Mouse (Mus musculus) T-helper 17 cell (primary cell): ENCODE measurements around the gene Cgas.

ENCODE experiments used
- in situ Hi-C, 2 experiments: fragments of 300-600 bp; cut with MboI, MseI; formaldehyde crosslinking; loops; 1 replicate in 1 of 2; 2 replicates in 1 of 2; pipeline ENCODE4 v1.15.1; 2025; ENCODE audit warnings: high pct_unique_total_duplicates in 2 of 2

Cgas gene

DNA sequence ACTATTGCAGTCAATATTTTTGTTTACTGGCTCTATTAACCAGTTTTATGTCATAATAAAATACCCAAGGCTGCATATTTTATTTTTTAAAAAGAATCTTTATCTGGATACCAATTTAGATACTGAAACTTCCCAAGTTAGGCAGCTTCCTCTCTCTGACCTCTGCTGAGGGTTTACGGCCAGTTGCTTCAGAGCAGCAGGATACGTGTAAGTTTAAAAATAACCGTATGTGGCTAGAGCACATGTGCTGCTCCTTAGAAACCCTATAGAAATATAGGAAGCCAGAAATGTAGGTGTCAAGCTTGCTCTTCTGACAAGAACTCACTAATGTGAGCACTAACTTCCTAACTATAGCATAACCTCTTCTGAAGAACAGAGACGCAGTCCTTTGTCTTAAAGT lies 20.3 kb upstream of the Cgas start:
- in situ Hi-C loops, result no loop called here

GRCm38 (mm10) chr9:78457026-78457425 lies 14.0 kb upstream of the Cgas start:
- in situ Hi-C loops, result no loop called here

GRCm38 (mm10) chr9:78451382-78451781 lies 8.3 kb upstream of the Cgas start:
- in situ Hi-C loops, result no loop called here

DNA sequence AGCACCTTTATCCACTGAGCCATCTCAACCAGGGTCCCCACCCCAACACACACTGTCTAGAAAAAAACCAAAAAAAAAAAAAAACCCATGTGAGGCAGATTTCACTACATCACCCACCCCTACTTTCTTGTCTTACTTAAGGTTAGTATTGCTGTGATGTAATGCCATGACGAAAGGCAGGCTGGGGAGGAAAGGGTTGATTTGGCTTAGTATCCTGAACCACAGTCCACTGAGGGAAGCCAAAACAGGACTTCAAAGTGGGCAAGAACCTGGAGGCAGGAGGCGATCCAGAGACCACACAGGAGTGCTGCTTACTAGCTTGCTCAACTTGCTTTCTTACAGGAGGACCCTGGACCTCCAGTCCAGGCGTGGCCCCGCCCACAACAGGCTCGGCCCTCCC lies 7.4 kb upstream of the Cgas start:
- in situ Hi-C loops, result no loop called here

DNA sequence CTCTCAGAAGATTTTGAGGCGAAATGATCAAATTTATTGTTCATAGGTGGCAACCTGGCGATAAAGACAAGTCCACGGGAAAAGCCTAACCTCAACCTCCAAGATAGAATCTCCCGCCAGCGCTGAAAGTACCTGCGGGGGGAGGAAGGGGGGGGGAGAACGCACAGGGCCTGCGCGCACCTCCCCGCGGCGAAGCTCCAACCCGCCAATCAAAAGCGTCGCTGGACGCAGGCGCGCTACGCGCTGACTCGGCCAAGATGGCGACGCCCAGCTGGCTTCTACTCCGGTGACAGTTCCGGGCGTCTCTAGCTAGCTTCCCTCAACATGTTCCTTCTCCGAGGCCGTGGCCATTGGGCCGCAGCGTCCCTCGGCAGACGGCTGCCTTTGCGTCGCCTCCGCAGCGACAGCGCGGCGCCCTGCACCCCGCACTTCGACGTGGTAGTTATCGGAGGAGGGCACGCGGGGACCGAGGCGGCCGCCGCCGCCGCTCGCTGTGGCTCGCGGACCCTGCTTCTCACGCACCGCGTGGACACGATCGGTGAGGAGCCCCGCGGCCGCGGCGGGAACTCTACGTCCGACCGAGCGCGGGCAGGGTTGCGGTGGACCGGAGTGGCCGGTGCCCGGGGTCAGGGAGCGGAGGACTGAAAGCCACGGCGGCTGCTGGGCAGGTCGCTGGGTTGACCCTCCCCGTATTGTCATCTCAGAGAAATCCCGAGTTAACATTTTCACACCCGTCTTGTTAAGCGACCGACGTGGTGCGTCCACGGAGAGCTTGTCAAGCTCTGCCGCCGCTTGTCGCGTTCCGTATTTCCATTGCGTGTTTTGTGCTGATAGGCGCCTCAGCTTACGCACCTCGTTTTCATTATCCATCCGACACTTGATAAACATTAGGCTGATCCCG lies 5.2 kb upstream of the Cgas start, which contains the start of the genes Mto1 and Gm17324:
Mto1 (plus strand) TSS at position 236 of the 901 bp plus-strand sequence.
Gm17324 (minus strand) TSS at position 814 of the 901 bp plus-strand sequence.
- in situ Hi-C loops, result no loop called here

- in situ Hi-C loops, result no loop called here
Observed at GRCm38 (mm10) chr9:78447606-78447972, 4.6 kb upstream of the Cgas start.

DNA sequence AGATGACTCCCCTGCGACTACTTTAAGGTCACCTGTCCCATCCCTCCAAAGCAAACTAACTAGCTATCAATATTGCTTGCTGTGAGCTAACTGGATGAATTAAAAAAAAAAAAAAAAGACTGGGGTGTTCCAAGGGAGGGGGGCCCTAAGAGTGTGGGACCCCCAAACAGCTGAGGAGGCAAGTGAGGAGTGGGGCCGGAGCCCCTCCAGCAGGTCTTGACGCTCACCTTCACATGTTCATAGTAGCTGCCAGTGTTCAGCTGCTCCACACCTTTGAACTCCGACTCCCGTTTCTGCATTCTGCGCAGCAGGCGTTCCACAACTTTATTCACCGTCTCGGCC lies 829 bp downstream of the Cgas start:
- in situ Hi-C loops, result no loop called here

DNA sequence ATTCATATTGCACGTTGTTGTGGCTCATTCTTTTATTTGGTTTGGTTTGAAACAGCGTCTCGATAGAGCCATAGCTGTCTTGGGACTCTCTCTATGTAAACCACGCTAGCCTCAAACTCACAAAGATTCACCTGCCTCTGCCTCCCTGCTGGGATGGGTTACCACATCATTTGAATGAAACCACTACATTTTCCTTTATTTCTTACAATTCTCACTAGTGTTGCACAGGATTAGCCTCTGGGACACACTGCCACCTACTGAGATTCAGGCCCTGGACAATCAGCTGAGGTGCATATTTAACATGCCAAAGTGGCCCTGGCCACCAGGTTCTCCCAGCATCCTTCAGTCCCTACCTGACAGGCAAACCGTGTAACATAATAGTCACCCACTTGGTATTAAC lies 3.6 kb downstream of the Cgas start:
- in situ Hi-C loops, result no loop called here

DNA sequence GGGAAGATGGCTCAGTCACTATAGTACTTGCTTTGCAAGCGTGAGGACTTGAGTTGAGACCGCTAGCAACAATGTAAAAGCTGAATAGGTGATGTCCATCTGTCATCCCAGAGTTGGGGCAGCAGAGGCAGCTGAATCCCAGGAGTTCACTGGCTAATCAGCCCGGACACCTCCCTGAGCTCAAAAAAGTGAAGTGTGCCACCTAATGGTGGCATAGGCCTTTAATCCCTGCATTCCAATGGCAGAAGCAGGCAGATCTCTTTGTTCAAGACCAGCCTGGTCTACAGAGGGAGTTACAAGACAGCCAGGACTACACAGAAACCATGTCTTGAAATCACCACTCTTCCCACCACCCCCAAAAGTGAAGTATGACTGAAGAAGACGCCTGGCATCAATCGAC lies 10.6 kb downstream of the Cgas start:
- in situ Hi-C loops, result no loop called here

DNA sequence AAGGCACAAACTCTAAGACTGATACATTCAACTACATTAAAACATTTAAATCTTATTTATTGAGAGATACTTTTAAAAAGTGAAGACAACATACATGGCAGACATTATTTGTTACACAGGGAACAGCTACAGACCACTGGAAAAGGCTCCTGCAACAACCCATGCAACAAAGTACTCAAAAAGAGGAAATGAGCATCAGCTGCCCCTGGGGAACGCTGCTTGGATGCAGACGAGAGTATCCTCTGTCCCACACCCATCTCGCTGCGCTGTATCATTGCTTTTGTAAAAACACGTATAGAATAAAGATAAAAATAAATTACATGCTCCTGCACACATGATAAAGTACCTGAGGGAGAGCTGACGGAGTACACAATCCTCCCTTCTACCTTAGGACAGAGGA lies 12.6 kb downstream of the Cgas start:
- in situ Hi-C loops, result no loop called here

GRCm38 (mm10) chr9:78429551-78429950 lies 13.5 kb downstream of the Cgas start:
- in situ Hi-C loops, result no loop called here

GRCm38 (mm10) chr9:78428870-78429432 lies 14.1 kb downstream of the Cgas start:
- in situ Hi-C loops, result no loop called here

DNA sequence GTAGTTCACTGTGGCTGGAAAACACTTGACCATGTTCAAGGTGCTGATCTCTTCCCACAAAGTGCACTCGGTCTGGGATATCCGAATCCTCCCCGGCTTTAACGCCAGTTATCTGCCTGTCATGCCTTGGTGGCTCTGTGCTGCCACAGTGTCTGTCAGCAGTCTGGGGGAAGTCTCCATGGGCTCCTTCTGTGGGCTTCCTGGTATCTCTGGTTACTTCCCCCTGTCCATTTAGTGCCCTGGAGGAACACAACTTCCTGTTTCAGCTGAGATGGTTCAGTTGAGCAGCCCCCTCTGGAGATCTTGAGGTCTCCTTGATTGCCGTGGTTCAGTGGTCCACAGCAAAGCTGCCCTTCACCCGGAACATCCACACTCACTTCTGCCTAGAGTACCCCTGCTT lies 14.9 kb downstream of the Cgas start:
- in situ Hi-C loops, result no loop called here

- in situ Hi-C loops, result no loop called here
Observed at GRCm38 (mm10) chr9:78427362-78427781, 15.7 kb downstream of the Cgas start.

DNA sequence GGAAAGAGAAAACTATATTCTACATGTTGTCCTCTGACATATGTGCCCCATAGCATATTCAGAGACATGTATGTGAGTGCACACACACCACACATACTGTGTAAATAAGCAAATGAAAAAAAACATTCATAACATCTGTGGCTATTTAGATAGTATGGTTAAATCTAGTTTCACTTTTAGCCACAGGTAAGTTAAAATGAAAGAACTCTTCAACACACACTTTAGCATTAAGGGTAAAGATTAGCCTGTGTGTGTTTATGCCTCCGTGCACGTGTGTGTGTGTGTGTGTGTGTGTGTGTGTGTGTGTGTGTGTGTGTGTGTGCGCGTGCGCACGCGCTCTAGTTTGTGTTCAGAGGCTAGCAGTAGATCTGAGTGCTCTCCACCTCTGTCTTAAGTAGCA lies 41.4 kb downstream of the Cgas start:
- in situ Hi-C loops, result no loop called here

DNA sequence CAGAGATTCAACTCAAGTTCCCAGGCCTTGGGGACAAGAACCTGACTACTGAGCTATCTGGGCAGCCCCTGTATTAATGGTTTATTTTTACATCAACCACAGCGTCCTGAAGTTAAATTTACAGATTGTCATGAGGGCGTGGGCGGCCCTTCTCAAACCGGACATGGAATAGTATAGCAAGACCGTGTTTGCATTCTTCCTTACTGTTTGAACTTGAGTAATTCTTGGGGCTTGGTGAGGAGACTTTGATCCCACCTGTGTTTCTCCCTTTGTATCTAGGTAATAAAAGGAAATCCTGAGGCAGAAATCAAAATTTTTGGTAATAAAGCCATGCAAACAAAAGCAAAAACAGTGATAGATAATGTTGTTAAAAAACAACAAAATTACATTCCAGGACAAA lies 42.5 kb downstream of the Cgas start:
- in situ Hi-C loops, result no loop called here

DNA sequence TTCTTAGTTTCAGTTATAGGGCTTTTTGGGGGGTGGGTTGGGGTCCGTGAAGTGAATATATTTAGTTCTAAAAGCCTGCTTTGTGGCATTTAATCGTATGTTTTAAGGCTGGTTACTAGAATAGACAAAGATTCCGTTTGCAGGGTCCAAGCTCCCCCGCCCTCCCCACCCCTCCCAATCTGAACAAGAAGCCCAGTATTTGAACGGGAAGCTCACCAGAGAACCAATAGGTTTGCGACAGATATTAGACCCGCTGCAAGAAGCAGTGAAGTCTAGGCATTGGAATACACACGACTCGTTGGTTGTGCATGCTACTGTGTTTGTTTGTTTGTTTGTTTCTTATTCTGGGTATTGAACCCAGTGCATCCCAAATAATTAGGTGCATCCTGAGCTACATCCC lies 46.5 kb downstream of the Cgas start:
- in situ Hi-C loops, result no loop called here

- in situ Hi-C loops, result no loop called here
Observed at GRCm38 (mm10) chr9:78395630-78396351, 47.2 kb downstream of the Cgas start, which contains the start of gene Ddx43. Gene Ddx43, plus strand, starts transcription at chr9:78395777.

GRCm38 (mm10) chr9:78395244-78395629 lies 47.8 kb downstream of the Cgas start:
- in situ Hi-C loops, result no loop called here

- in situ Hi-C loops, result no loop called here
Observed at GRCm38 (mm10) chr9:78394602-78395001, 48.4 kb downstream of the Cgas start.

GRCm38 (mm10) chr9:78393741-78394140 lies 49.3 kb downstream of the Cgas start:
- in situ Hi-C loops, result no loop called here

DNA sequence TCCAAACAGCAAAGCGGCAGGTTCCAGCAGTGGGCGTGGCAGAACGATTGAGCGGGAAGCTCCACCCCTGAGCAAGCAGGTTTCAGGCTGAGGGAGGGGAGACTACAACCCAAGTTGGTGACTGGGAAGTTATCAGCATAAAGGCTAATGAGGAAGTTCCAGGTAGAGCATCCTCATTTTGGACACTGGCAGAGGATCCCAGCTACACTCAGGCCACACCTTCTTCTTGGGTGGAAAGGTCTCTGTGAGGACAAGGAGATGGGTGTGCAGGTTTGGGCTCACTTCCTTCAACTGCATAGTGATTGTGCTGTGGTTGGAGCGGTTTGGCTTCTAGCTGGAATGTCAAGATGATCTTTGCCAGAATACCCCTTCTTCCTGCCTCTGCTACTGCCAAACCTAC lies 53.1 kb downstream of the Cgas start:
- in situ Hi-C loops, result no loop called here

GRCm38 (mm10) chr9:78386947-78387346 lies 56.1 kb downstream of the Cgas start:
- in situ Hi-C loops, result no loop called here
